Mouse (Mus musculus): ENCODE measurements around the gene Nfkb1. TPM values are rescaled to one million over a fixed set of nuclear protein-coding genes. Genes with fewer than 3 reads are reported as not detected.
A peak's percentile ranks its signal among the peaks of the same experiment; 100 is the strongest.

The Nfkb1 gene
- polyA plus RNA-seq, 1 experiment from 2014 or later = 22.6 TPM

- Histone ChIP-seq H3K4me2 (ENCODE audit: low read depth, low read length) (no peak overlapping the region), H3K9ac (ENCODE audit: low read length) (no peak overlapping the region), H3K9me3 (replicated peaks; ENCODE audit: control insufficient read depth, low read length) (no peaks in the 10 kb centered on the region), H3K36me3 (ENCODE audit: control insufficient read depth, insufficient read depth, low read length) (peaks cover 8% of the 10 kb centered on the region), H3K27ac (ENCODE audit: low read length) (no peak overlapping the region), H3K4me1 (ENCODE audit: control insufficient read depth, insufficient read depth, low read length) (no peaks in the 10 kb centered on the region), H3K27me3 (ENCODE audit: control insufficient read depth, insufficient read depth, low read length) (no peaks in the 10 kb centered on the region), H3K4me3 (replicated peaks; ENCODE audit: low read length) (no peak overlapping the region)
- no peak for ATAC-seq (ENCODE audit: insufficient read depth, low FRiP score)
- WGBS = 83% methylated on average over 6 of the region's 6 CpGs
These were observed 25.5 kb downstream of the Nfkb1 start for GRCm38 (mm10) chr3:135665777-135666259.

GRCm38 (mm10) chr3:135662139-135662864 lies 29.0 kb downstream of the Nfkb1 start:
- no peak overlapping the region for H3K4me3 ChIP-seq (replicated peaks; ENCODE audit: low read length)
- no peaks in the 10 kb centered on the region for H3K4me1 ChIP-seq (ENCODE audit: control insufficient read depth, insufficient read depth, low read length)
- no peak overlapping the region for H3K9ac ChIP-seq (ENCODE audit: low read length)
- no peaks in the 10 kb centered on the region for H3K27me3 ChIP-seq (ENCODE audit: control insufficient read depth, insufficient read depth, low read length)
- H3K9me3 ChIP-seq (replicated peaks; ENCODE audit: control insufficient read depth, low read length) = no peaks in the 10 kb centered on the region
- H3K4me2 ChIP-seq (ENCODE audit: low read depth, low read length) = no peak overlapping the region
- peaks cover 8% of the 10 kb centered on the region for H3K36me3 ChIP-seq (ENCODE audit: control insufficient read depth, insufficient read depth, low read length)
- ATAC-seq (ENCODE audit: insufficient read depth, low FRiP score) = no peak
- 90% methylated on average over 15 of the region's 15 CpGs for WGBS
- no peak overlapping the region for H3K27ac ChIP-seq (ENCODE audit: low read length)

- WGBS = 86% methylated on average over 9 of the region's 9 CpGs
- H3K27ac ChIP-seq (ENCODE audit: low read length) = no peak overlapping the region
- H3K4me1 ChIP-seq (ENCODE audit: control insufficient read depth, insufficient read depth, low read length) = no peaks in the 10 kb centered on the region
- ATAC-seq (ENCODE audit: insufficient read depth, low FRiP score) = no peak
- no peaks in the 10 kb centered on the region for H3K27me3 ChIP-seq (ENCODE audit: control insufficient read depth, insufficient read depth, low read length)
- H3K4me3 ChIP-seq (replicated peaks; ENCODE audit: low read length) = no peak overlapping the region
- no peaks in the 10 kb centered on the region for H3K9me3 ChIP-seq (replicated peaks; ENCODE audit: control insufficient read depth, low read length)
- no peak overlapping the region for H3K9ac ChIP-seq (ENCODE audit: low read length)
- H3K4me2 ChIP-seq (ENCODE audit: low read depth, low read length) = no peak overlapping the region
- H3K36me3 ChIP-seq (ENCODE audit: control insufficient read depth, insufficient read depth, low read length) = peaks cover 8% of the 10 kb centered on the region
These were observed 29.6 kb downstream of the Nfkb1 start for GRCm38 (mm10) chr3:135661707-135662106.

GRCm38 (mm10) chr3:135658540-135659097 lies 32.7 kb downstream of the Nfkb1 start:
- H3K27me3 ChIP-seq (ENCODE audit: control insufficient read depth, insufficient read depth, low read length) = no peaks in the 10 kb centered on the region
- no peaks in the 10 kb centered on the region for H3K9me3 ChIP-seq (replicated peaks; ENCODE audit: control insufficient read depth, low read length)
- no peak overlapping the region for H3K4me2 ChIP-seq (ENCODE audit: low read depth, low read length)
- no peak overlapping the region for H3K27ac ChIP-seq (ENCODE audit: low read length)
- peaks cover 11% of the 10 kb centered on the region for H3K36me3 ChIP-seq (ENCODE audit: control insufficient read depth, insufficient read depth, low read length)
- no peak for ATAC-seq (ENCODE audit: insufficient read depth, low FRiP score)
- no peaks in the 10 kb centered on the region for H3K4me1 ChIP-seq (ENCODE audit: control insufficient read depth, insufficient read depth, low read length)
- H3K9ac ChIP-seq (ENCODE audit: low read length) = no peak overlapping the region
- H3K4me3 ChIP-seq (replicated peaks; ENCODE audit: low read length) = no peak overlapping the region
- 74% methylated on average over 7 of the region's 7 CpGs for WGBS

GRCm38 (mm10) chr3:135656156-135656555 lies 35.2 kb downstream of the Nfkb1 start:
- no peak overlapping the region for H3K27ac ChIP-seq (ENCODE audit: low read length)
- 94% methylated on average over 4 of the region's 4 CpGs for WGBS
- no peak for ATAC-seq (ENCODE audit: insufficient read depth, low FRiP score)
- no peak overlapping the region for H3K4me2 ChIP-seq (ENCODE audit: low read depth, low read length)
- H3K4me3 ChIP-seq (replicated peaks; ENCODE audit: low read length) = no peak overlapping the region
- H3K36me3 ChIP-seq (ENCODE audit: control insufficient read depth, insufficient read depth, low read length) = peaks cover 13% of the 10 kb centered on the region
- no peaks in the 10 kb centered on the region for H3K27me3 ChIP-seq (ENCODE audit: control insufficient read depth, insufficient read depth, low read length)
- H3K9me3 ChIP-seq (replicated peaks; ENCODE audit: control insufficient read depth, low read length) = no peaks in the 10 kb centered on the region
- H3K4me1 ChIP-seq (ENCODE audit: control insufficient read depth, insufficient read depth, low read length) = no peaks in the 10 kb centered on the region
- no peak overlapping the region for H3K9ac ChIP-seq (ENCODE audit: low read length)

- ATAC-seq (ENCODE audit: insufficient read depth, low FRiP score) = no peak
These were observed 40.4 kb downstream of the Nfkb1 start for GRCm38 (mm10) chr3:135650773-135651555.

GRCm38 (mm10) chr3:135649809-135650208 lies 41.5 kb downstream of the Nfkb1 start:
- no peaks in the 10 kb centered on the region for H3K27me3 ChIP-seq (ENCODE audit: control insufficient read depth, insufficient read depth, low read length)
- no peaks in the 10 kb centered on the region for H3K4me1 ChIP-seq (ENCODE audit: control insufficient read depth, insufficient read depth, low read length)
- H3K36me3 ChIP-seq (ENCODE audit: control insufficient read depth, insufficient read depth, low read length) = peaks cover 13% of the 10 kb centered on the region
- H3K4me3 ChIP-seq (replicated peaks; ENCODE audit: low read length) = no peak overlapping the region
- H3K9me3 ChIP-seq (replicated peaks; ENCODE audit: control insufficient read depth, low read length) = no peaks in the 10 kb centered on the region
- no peak overlapping the region for H3K9ac ChIP-seq (ENCODE audit: low read length)
- H3K4me2 ChIP-seq (ENCODE audit: low read depth, low read length) = no peak overlapping the region
- H3K27ac ChIP-seq (ENCODE audit: low read length) = no peak overlapping the region
- 73% methylated on average over 10 of the region's 10 CpGs for WGBS
- ATAC-seq (ENCODE audit: insufficient read depth, low FRiP score) = no peak

More at GRCm38 (mm10) chr3:135650773-135651555, 40.4 kb downstream of the Nfkb1 start:
- Histone ChIP-seq H3K36me3 (ENCODE audit: control insufficient read depth, insufficient read depth, low read length) (peaks cover 13% of the 10 kb centered on the region), H3K4me3 (replicated peaks; ENCODE audit: low read length) (no peak overlapping the region), H3K4me2 (ENCODE audit: low read depth, low read length) (no peak overlapping the region), H3K9ac (ENCODE audit: low read length) (no peak overlapping the region), H3K27me3 (ENCODE audit: control insufficient read depth, insufficient read depth, low read length) (no peaks in the 10 kb centered on the region), H3K4me1 (ENCODE audit: control insufficient read depth, insufficient read depth, low read length) (no peaks in the 10 kb centered on the region), H3K9me3 (replicated peaks; ENCODE audit: control insufficient read depth, low read length) (no peaks in the 10 kb centered on the region), H3K27ac (ENCODE audit: low read length) (peak overlapping the region; percentile 29; the same call in 1 of the 2 replicates)
- 77% methylated on average over 15 of the region's 15 CpGs for WGBS

- no peak for ATAC-seq (ENCODE audit: insufficient read depth, low FRiP score)
- H3K4me1 ChIP-seq (ENCODE audit: control insufficient read depth, insufficient read depth, low read length) = no peaks in the 10 kb centered on the region
- 92% methylated on average over 8 of the region's 8 CpGs for WGBS
- H3K9ac ChIP-seq (ENCODE audit: low read length) = no peak overlapping the region
- H3K36me3 ChIP-seq (ENCODE audit: control insufficient read depth, insufficient read depth, low read length) = peaks cover 13% of the 10 kb centered on the region
- H3K27me3 ChIP-seq (ENCODE audit: control insufficient read depth, insufficient read depth, low read length) = no peaks in the 10 kb centered on the region
- H3K27ac ChIP-seq (ENCODE audit: low read length) = no peak overlapping the region
- no peaks in the 10 kb centered on the region for H3K9me3 ChIP-seq (replicated peaks; ENCODE audit: control insufficient read depth, low read length)
- no peak overlapping the region for H3K4me2 ChIP-seq (ENCODE audit: low read depth, low read length)
- H3K4me3 ChIP-seq (replicated peaks; ENCODE audit: low read length) = no peak overlapping the region
These were observed 42.8 kb downstream of the Nfkb1 start for GRCm38 (mm10) chr3:135648501-135648900.

GRCm38 (mm10) chr3:135646622-135647021 lies 44.7 kb downstream of the Nfkb1 start:
- 96% methylated on average over 1 of the region's 1 CpGs for WGBS
- Histone ChIP-seq H3K27me3 (ENCODE audit: control insufficient read depth, insufficient read depth, low read length) (no peaks in the 10 kb centered on the region), H3K9ac (ENCODE audit: low read length) (no peak overlapping the region), H3K36me3 (ENCODE audit: control insufficient read depth, insufficient read depth, low read length) (peaks cover 4% of the 10 kb centered on the region; the same call in 1 of the 2 replicates), H3K4me3 (replicated peaks; ENCODE audit: low read length) (no peak overlapping the region), H3K27ac (ENCODE audit: low read length) (no peak overlapping the region), H3K4me2 (ENCODE audit: low read depth, low read length) (no peak overlapping the region), H3K4me1 (ENCODE audit: control insufficient read depth, insufficient read depth, low read length) (no peaks in the 10 kb centered on the region), H3K9me3 (replicated peaks; ENCODE audit: control insufficient read depth, low read length) (no peaks in the 10 kb centered on the region)
- ATAC-seq (ENCODE audit: insufficient read depth, low FRiP score) = no peak

Measured in stomach, embryonic 16.5 days (tissue).